Mouse (Mus musculus): ENCODE measurements at regions not wholly inside any gene's neighbourhood (a gene's known extent, or its start where the extent isn't known, plus 50 kb on each side); places are given as distances from the start of the nearest gene placed in this dataset.

GRCm38 (mm10) chr13:91296521-91297160 lies 72.9 kb upstream of the Atg10 start:
- no peak for TF ChIP-seq CTCF (IDR thresholded peaks at IDR 0.05; ENCODE audit: insufficient read depth, low read length)
- TF ChIP-seq POLR2A (IDR thresholded peaks at IDR 0.05; ENCODE audit: borderline replicate concordance, extremely low read depth, low read depth, low read length): no peak

Measured in lung, adult 2 months (tissue).